8 mouse cellular contexts compared by ENCODE assay signal in the genomic region with DNA sequence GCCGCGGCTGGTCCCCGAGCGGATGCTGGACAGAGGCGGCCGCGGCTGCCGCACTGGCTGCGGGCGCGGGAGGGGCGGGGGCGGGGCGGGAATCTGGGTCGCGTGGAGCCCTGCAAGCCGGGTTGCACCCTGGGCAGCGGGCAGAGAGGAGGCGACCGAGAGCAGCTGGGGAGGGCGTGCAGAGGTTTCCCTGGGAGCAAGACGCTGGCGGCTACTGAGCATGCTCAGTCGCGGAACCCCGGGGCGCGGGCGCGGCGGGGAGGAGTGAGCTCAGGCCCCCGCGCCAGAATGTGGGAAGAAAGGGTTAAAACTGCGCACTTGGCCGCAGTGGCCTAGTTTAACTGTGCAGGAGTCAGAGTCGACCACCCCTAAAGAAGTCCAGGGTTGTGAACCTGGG. TPM values are rescaled to one million over a fixed set of nuclear protein-coding genes. Genes with fewer than 3 reads are reported as not detected.
DNase-seq lines count a peak whose midpoint lies in the region; ATAC-seq and TF ChIP-seq lines count a peak whose summit lies in the region.

A gene (minus strand): TSS at position 180 of the 397 bp plus-strand sequence.

- ATAC-seq in embryonic facial prominence, embryonic 14.5 days (ENCODE audit: low read depth), result peak; percentile 90
- ATAC-seq in hindbrain, embryonic 15.5 days (ENCODE audit: low FRiP score, low read depth), result peak; percentile 91
- ATAC-seq in midbrain, embryonic 13.5 days, result peak; percentile 94
- peak; percentile 67 for ATAC-seq in stomach, postnatal 0 days (ENCODE audit: low FRiP score, low TSS enrichment)

- intact Hi-C loops in gastrocnemius, adult 2 months (cut with DNase I), result no loop called here
- intact Hi-C loops in left cerebral cortex, postnatal 10 days (cut with DNase I), result loop anchor here (10.0 kb wide), 1 partner anchor 310 kb away; no protein-coding TSS in a partner anchor

- peaks cover 38% of the 10 kb centered on the region for H3K27me3 ChIP-seq in embryonic facial prominence, embryonic 14.5 days (replicated peaks; ENCODE audit: control insufficient read depth, insufficient read depth, low read length)
- no peaks in the 10 kb centered on the region for H3K27me3 ChIP-seq in hindbrain, embryonic 15.5 days
- 0 out of 2 replicates have a peak, but pooled peaks cover 4% of the 10 kb centered on the region for H3K27me3 ChIP-seq in midbrain, embryonic 13.5 days
- H3K27me3 ChIP-seq in stomach, postnatal 0 days (ENCODE audit: control insufficient read depth, insufficient read depth, low read length), result peaks cover 5% of the 10 kb centered on the region; the same call in 1 of the 2 replicates

- no peak for TF ChIP-seq EP300 in stomach, postnatal 0 days (optimal IDR thresholded peaks at IDR 0.05)

- 0 out of 2 replicates have a peak, but pooled peaks cover 5% of the 10 kb centered on the region for H3K4me1 ChIP-seq in embryonic facial prominence, embryonic 14.5 days (ENCODE audit: control insufficient read depth, insufficient read depth, low read length)
- peaks cover 8% of the 10 kb centered on the region for H3K4me1 ChIP-seq in hindbrain, embryonic 15.5 days (replicated peaks)
- peaks cover 14% of the 10 kb centered on the region; the same call in 1 of the 2 replicates for H3K4me1 ChIP-seq in midbrain, embryonic 13.5 days (replicated peaks)
- no peaks in the 10 kb centered on the region for H3K4me1 ChIP-seq in stomach, postnatal 0 days (replicated peaks; ENCODE audit: control insufficient read depth, insufficient read depth)

- peak; percentile 44; the same call in 1 of the 2 replicates for TF ChIP-seq CTCF in gastrocnemius, adult 2 months (IDR thresholded peaks at IDR 0.05)
- TF ChIP-seq CTCF in stomach, postnatal 0 days (IDR thresholded peaks at IDR 0.05; ENCODE audit: low read depth), result peak; percentile 59

- 0% methylated on average over 20 of the region's 36 CpGs for WGBS in embryonic facial prominence, embryonic 14.5 days
- WGBS in hindbrain, embryonic 15.5 days, result 0% methylated on average over 32 of the region's 36 CpGs
- 1% methylated on average over 32 of the region's 36 CpGs for WGBS in midbrain, embryonic 13.5 days
- 2% methylated on average over 29 of the region's 36 CpGs for WGBS in stomach, postnatal 0 days

- no peaks in the 10 kb centered on the region for H3K36me3 ChIP-seq in embryonic facial prominence, embryonic 14.5 days (ENCODE audit: control insufficient read depth, insufficient read depth, low read length)
- H3K36me3 ChIP-seq in hindbrain, embryonic 15.5 days, result no peaks in the 10 kb centered on the region
- H3K36me3 ChIP-seq in midbrain, embryonic 13.5 days, result no peaks in the 10 kb centered on the region
- no peaks in the 10 kb centered on the region for H3K36me3 ChIP-seq in stomach, postnatal 0 days (ENCODE audit: control insufficient read depth, insufficient read depth, low read length)

- H3K9me3 ChIP-seq in embryonic facial prominence, embryonic 14.5 days (ENCODE audit: control insufficient read depth, low read length), result no peaks in the 10 kb centered on the region
- H3K9me3 ChIP-seq in hindbrain, embryonic 15.5 days, result no peaks in the 10 kb centered on the region
- no peaks in the 10 kb centered on the region for H3K9me3 ChIP-seq in midbrain, embryonic 13.5 days
- H3K9me3 ChIP-seq in stomach, postnatal 0 days (ENCODE audit: control insufficient read depth, low read length), result no peaks in the 10 kb centered on the region

- DNase-seq in gastrocnemius, adult 2 months, result peak; percentile 44
- DNase-seq in gastrocnemius, adult 18-20 months (ENCODE audit: low spot score), result no peak
- peak; percentile 60 for DNase-seq in adrenal gland, postnatal 25 days
- peak; percentile 63 for DNase-seq in embryonic facial prominence, embryonic 14.5 days (ENCODE audit: low spot score)
- DNase-seq in left cerebral cortex, postnatal 10 days (ENCODE audit: extremely low spot score in 1 of 2, low spot score in 2 of 2), result peak; percentile 72 to 84
- DNase-seq in stomach, postnatal 0 days (ENCODE audit: low spot score), result peak; percentile 64

- H3K4me3 ChIP-seq in gastrocnemius, adult 2 months, result peak within 1 kb of the TSS; percentile 68
- peak within 1 kb of the TSS; percentile 55 for H3K4me3 ChIP-seq in embryonic facial prominence, embryonic 14.5 days (ENCODE audit: low read depth, low read length)
- peak within 1 kb of the TSS; percentile 96 for H3K4me3 ChIP-seq in hindbrain, embryonic 15.5 days
- H3K4me3 ChIP-seq in midbrain, embryonic 13.5 days (replicated peaks), result peak within 1 kb of the TSS; percentile 73
- peak within 1 kb of the TSS; percentile 48 for H3K4me3 ChIP-seq in stomach, postnatal 0 days (ENCODE audit: low read depth, low read length)

- peak within 1 kb of the TSS; percentile 97 for H3K4me2 ChIP-seq in embryonic facial prominence, embryonic 14.5 days (ENCODE audit: low read depth, low read length)
- H3K4me2 ChIP-seq in hindbrain, embryonic 15.5 days, result peak within 1 kb of the TSS; percentile 75
- H3K4me2 ChIP-seq in midbrain, embryonic 13.5 days (replicated peaks), result peak within 1 kb of the TSS; percentile 89
- peak within 1 kb of the TSS; percentile 72 for H3K4me2 ChIP-seq in stomach, postnatal 0 days (replicated peaks; ENCODE audit: low read depth)

- H3K27ac ChIP-seq in gastrocnemius, adult 2 months, result no peak within 1 kb of the TSS
- H3K27ac ChIP-seq in embryonic facial prominence, embryonic 14.5 days (replicated peaks; ENCODE audit: low read depth, low read length), result no peak within 1 kb of the TSS
- peak within 1 kb of the TSS; percentile 88 for H3K27ac ChIP-seq in hindbrain, embryonic 15.5 days (replicated peaks)
- peak within 1 kb of the TSS; percentile 87 for H3K27ac ChIP-seq in midbrain, embryonic 13.5 days
- H3K27ac ChIP-seq in stomach, postnatal 0 days (replicated peaks), result no peak within 1 kb of the TSS

- peak within 1 kb of the TSS; percentile 57 for H3K9ac ChIP-seq in embryonic facial prominence, embryonic 14.5 days (ENCODE audit: low read depth, low read length)
- H3K9ac ChIP-seq in hindbrain, embryonic 15.5 days, result peak within 1 kb of the TSS; percentile 76
- H3K9ac ChIP-seq in midbrain, embryonic 13.5 days (replicated peaks), result peak within 1 kb of the TSS; percentile 85
- H3K9ac ChIP-seq in stomach, postnatal 0 days (ENCODE audit: low read length), result peak within 1 kb of the TSS; percentile 41; the same call in 1 of the 2 replicates

RNA-seq across cellular contexts. Expression of the gene that starts here (rescaled TPM):
- under 1 TPM in 1 of 2 experiments, not detected in 1; 0.17 TPM for total RNA-seq in gastrocnemius, adult 2 months (2021)
- total RNA-seq in gastrocnemius, adult 18-20 months (2021), result not detected
- 3.6 and 3.7 TPM in 2 replicates for total RNA-seq in adrenal gland, postnatal 25 days (2021)
- 0.60 and 0.97 TPM in 2 replicates for polyA plus RNA-seq in embryonic facial prominence, embryonic 14.5 days (2014; fragmentation: Nextera tagmentation; extraction: Ambion mirVana)
- polyA plus RNA-seq in hindbrain, embryonic 15.5 days (2015; fragmentation: Nextera tagmentation; extraction: Ambion mirVana), result 17.4 and 22.0 TPM in 2 replicates
- total RNA-seq in left cerebral cortex, postnatal 10 days (2021), result 100 to 1,000 TPM; 180 to 198 TPM
- 13.0 and 13.4 TPM in 2 replicates for polyA plus RNA-seq in midbrain, embryonic 13.5 days (2015; fragmentation: Nextera tagmentation; extraction: Ambion mirVana)
- polyA plus RNA-seq in stomach, postnatal 0 days (2015; fragmentation: Nextera tagmentation; extraction: Ambion mirVana), result 9.2 and 10.5 TPM in 2 replicates

Comparison
In these comparisons a context has a peak if more than half of its experiments do, and no peak if none do; other contexts are left out.
1. RNA of the gene that starts here (total RNA-seq): 180 to 198 TPM in left cerebral cortex, postnatal 10 days; 3.6 to 3.7 TPM in adrenal gland, postnatal 25 days, 0.17 TPM in gastrocnemius, adult 2 months and not detected in gastrocnemius, adult 18-20 months; every median in the first group is over 10 times any median in the second.
2. Peak in DNase-seq and H3K4me3 ChIP-seq in gastrocnemius, adult 2 months; RNA of the gene not detected or under 1 TPM.
3. Peak in DNase-seq, ATAC-seq, H3K4me3 ChIP-seq, H3K9ac ChIP-seq and H3K4me2 ChIP-seq in embryonic facial prominence, embryonic 14.5 days; RNA of the gene not detected or under 1 TPM.
4. H3K27ac ChIP-seq: peak in hindbrain, embryonic 15.5 days (single experiment) and midbrain, embryonic 13.5 days (single experiment); none in gastrocnemius, adult 2 months (single experiment), embryonic facial prominence, embryonic 14.5 days (single experiment) and stomach, postnatal 0 days (single experiment).
5. Peak in every context shown above with its lines, with median percentiles within 50 percentile points of each other: H3K4me3 ChIP-seq, ATAC-seq, H3K4me2 ChIP-seq and H3K9ac ChIP-seq.